Mouse (Mus musculus): ENCODE measurements at regions not wholly inside any gene's neighbourhood (a gene's known extent, or its start where the extent isn't known, plus 50 kb on each side); places are given as distances from the start of the nearest gene placed in this dataset.

DNA sequence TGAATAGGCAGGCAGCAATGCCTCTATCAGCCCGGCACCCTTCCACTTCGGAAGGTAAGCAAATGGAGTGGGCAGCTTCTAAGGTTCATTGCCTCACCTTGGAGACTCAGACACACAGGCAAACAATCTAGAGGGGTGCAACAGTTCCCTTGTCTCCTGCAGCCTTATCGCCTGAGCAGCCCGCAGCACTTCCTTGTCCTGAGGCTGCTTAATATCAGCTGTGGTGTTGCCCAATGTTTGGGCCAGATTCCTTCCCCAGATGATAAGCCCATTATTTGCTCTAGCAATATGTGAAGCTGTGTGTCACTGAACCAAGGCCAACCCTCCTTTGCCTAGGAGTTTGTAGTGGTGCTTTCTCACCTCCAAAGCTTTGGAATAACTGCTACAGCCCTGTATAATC is 58.8 kb upstream of the Gpr141 start:
- TF ChIP-seq CTCF (IDR thresholded peaks at IDR 0.05; ENCODE audit: borderline replicate concordance, control insufficient read depth, extremely low read depth, insufficient read depth, low read length, poor library complexity) = no peak
- no peak for TF ChIP-seq POLR2A (IDR thresholded peaks at IDR 0.05; ENCODE audit: control insufficient read depth, extremely low read depth, insufficient read depth, low read length, poor library complexity)

Measured in thymus, adult 2 months (tissue).